Mouse (Mus musculus) heart, postnatal 0 days (tissue): ENCODE results near the gene Tnfrsf25.

Source experiments
- CTCF ChIP-seq: IDR thresholded peaks from 2 replicates; pipeline ENCODE4 v1.5.1; 2016; ENCODE audit warnings: antibody characterized with exemption, control low read depth, low read depth
- EP300 ChIP-seq: IDR thresholded peaks from 2 replicates; pipeline ENCODE4 v1.6.1; 2016; ENCODE audit warnings: antibody characterized with exemption, low read depth

GRCm38 (mm10) chr4:152096927-152097326 is 18.8 kb upstream of the Tnfrsf25 start:
- no peak for TF ChIP-seq CTCF
- no peak for TF ChIP-seq EP300
